Mouse (Mus musculus) lung, embryonic 14.5 days (tissue): ENCODE measurements around the gene Wdr63. TPM values are rescaled to one million over a fixed set of nuclear protein-coding genes. Genes with fewer than 3 reads are reported as not detected.

Experiments
- ATAC-seq: fragments of 200-750 bp; cut with Nextera tagmentation; 2 replicates; pipeline ENCODE4 v1.8.0; 2017; ENCODE audit warnings: mild to moderate bottlenecking, moderate TSS enrichment, moderate library complexity; ENCODE audit not compliant: insufficient read depth
- DNase-seq: peaks from one replicate; pipeline ENCODE4 v3.0.0-alpha.2; 2015
- H3K27ac ChIP-seq: fragments of 300-500 bp; sonication (generic); 2 replicates; pipeline ENCODE4 v1.5.1; 2014; ENCODE audit warnings: low read depth, mild to moderate bottlenecking, moderate library complexity
- H3K27me3 ChIP-seq: fragments of 300-500 bp; sonication (generic); 2 replicates; pipeline ENCODE4 v1.6.1; 2014; ENCODE audit warnings: low read length, control low read depth; ENCODE audit not compliant: insufficient read depth
- H3K36me3 ChIP-seq: fragments of 300-500 bp; sonication (generic); 2 replicates; pipeline ENCODE4 v1.6.1; 2014; ENCODE audit warnings: control low read depth; ENCODE audit not compliant: insufficient read depth
- H3K4me1 ChIP-seq: fragments of 300-500 bp; sonication (generic); 2 replicates; pipeline ENCODE4 v1.6.1; 2014; ENCODE audit warnings: antibody characterized with exemption, control low read depth; ENCODE audit not compliant: insufficient read depth
- H3K4me2 ChIP-seq: fragments of 300-500 bp; sonication (generic); 2 replicates; pipeline ENCODE4 v1.6.1; 2014; ENCODE audit warnings: mild to moderate bottlenecking
- H3K4me3 ChIP-seq: fragments of 300-500 bp; sonication (generic); 2 replicates; pipeline ENCODE4 v1.5.1; 2014; ENCODE audit warnings: low read depth, low read length
- H3K9ac ChIP-seq: fragments of 300-500 bp; sonication (generic); 2 replicates; pipeline ENCODE4 v1.6.1; 2014
- H3K9me3 ChIP-seq: fragments of 300-500 bp; sonication (generic); 2 replicates; pipeline ENCODE4 v1.6.1; 2016; ENCODE audit warnings: low read depth, low read length, control low read depth
- CTCF ChIP-seq: IDR thresholded peaks from 2 replicates; pipeline ENCODE4 v1.5.1; 2016; ENCODE audit warnings: antibody characterized with exemption, low read depth
- WGBS: fragments of 180-500 bp; shearing (Covaris S2); extraction: QIAGEN DNeasy Blood & Tissue Kit; methylation state at CpG from one replicate; pipeline ENCODE4 v1.1.7; 2014; 5-methylcytosine and 5-hydroxymethylcytosine counted together
- polyA plus RNA-seq: library from polyadenylated mRNA; unstranded; fragments of >200 nt; fragmentation: Nextera tagmentation; extraction: Ambion mirVana; gene quantifications from 2 replicates; pipeline ENCODE4 v1.2.1, GENCODE M21; 2014

Gene Wdr63
- polyA plus RNA-seq, 1 experiment from 2014 or later: not detected

DNA sequence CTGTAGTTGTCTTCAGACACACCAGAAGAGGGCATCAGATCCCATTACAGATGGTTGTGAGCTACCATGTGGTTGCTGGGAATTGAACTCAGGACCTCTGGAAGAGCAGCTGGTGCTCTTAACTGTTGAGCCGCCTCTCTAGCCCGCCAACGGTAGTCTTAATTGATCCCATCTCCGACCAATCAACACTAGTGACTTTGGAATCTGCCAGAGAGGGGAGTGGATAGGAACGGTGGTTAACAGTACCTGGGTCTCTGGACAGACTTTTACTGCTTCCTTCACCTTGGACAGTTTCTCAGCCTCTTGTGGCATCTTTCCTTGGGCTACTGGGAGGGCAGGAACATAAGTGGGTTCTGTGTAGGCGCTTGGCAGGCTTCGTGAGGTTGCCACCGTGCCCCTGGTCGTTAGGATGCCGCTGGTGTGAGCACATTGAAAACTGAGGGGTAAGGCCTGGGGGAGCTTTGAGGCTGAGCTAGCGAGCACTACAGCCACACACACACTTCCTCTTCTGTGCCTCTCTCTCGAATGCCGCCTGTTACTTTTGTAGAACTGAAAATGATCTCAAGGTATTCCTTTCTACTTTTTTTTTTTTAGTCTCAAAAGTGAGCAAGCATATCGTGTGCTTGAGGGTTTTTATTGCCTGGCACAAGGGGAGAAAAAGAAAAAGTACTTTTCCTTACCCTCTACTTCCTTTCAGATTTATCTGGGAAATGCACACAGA, 114.3 kb downstream of the Wdr63 start:
- Histone ChIP-seq H3K4me2 (no peak overlapping the region), H3K4me1 (peaks cover 2% of the 10 kb centered on the region; the same call in 1 of the 2 replicates), H3K4me3 (no peak overlapping the region), H3K9me3 (no peaks in the 10 kb centered on the region), H3K9ac (no peak overlapping the region), H3K36me3 (no peaks in the 10 kb centered on the region; the same call in 1 of the 2 replicates), H3K27ac (no peak overlapping the region), H3K27me3 (peaks cover 3% of the 10 kb centered on the region; the same call in 1 of the 2 replicates)
- ATAC-seq (no peak), DNase-seq (no peak)
- TF ChIP-seq CTCF: no peak
- 81% methylated on average over 14 of the region's 14 CpGs for WGBS

DNA sequence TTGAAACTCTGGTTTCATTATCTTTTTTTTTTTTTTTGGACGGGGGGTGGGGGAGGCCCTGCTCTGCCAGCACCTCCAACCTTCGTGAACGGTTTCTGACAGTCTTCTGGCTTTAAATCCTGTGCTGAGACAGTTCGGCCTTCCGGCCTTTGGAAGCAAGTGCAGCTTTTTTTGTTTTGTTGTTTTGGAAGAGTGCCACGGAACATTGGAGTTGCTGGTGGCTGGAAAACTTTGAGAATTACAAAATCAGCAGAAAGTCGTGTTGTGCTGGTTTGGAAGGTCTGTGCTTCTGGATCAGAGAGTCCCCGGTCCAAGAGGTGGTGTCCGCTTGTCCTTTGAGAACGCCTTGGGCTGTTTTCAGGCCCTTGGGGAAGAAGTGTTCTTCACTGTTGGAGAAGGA, 115.1 kb downstream of the Wdr63 start:
- no peak for TF ChIP-seq CTCF
- peaks cover 2% of the 10 kb centered on the region; the same call in 1 of the 2 replicates for H3K4me1 ChIP-seq
- no peaks in the 10 kb centered on the region for H3K9me3 ChIP-seq
- H3K27ac ChIP-seq: no peak overlapping the region
- no peaks in the 10 kb centered on the region for H3K36me3 ChIP-seq
- DNase-seq (peak; percentile 85), ATAC-seq (no peak)
- H3K9ac ChIP-seq: no peak overlapping the region
- peaks cover 8% of the 10 kb centered on the region; the same call in 1 of the 2 replicates for H3K27me3 ChIP-seq
- no peak overlapping the region for H3K4me3 ChIP-seq
- WGBS: 53% methylated on average over 10 of the region's 10 CpGs
- no peak overlapping the region for H3K4me2 ChIP-seq

DNA sequence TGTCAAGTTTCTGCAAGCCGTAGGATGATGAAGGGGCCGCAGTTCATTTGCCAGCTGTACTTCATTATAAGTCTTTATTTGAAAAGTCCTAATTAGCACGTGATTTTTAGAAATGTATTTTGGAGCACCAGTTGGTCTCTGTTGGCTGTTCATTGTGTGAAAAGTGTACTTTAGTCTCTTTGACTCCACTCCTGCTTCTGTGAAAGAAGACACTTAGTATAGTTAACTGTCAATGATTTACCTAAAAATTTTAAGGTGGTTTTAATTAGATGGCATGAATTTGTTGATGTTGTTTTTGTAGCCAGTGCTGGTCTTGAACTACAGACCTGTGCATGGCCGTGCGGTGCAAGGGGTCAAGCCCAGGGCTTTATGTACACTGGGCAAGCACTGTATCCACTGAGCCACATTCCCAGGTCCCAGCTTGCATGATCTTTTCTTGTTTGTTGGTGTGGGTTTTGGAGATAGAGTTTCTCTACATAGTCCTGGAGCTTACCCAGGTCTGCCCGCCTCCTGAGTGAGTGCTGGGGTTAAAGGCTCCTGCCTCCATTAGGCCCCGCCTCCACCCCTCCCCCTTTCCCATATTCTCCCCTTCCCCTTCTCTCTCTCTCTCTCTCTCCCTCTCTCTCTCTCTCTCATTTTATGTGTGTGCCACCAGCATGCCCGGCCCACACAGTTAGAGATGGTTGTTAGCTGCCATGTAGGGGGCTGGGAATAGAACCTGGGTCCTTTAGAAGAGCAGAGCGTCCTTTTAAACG, 115.8 kb downstream of the Wdr63 start:
- Histone ChIP-seq H3K9ac (no peak overlapping the region), H3K4me2 (no peak overlapping the region), H3K36me3 (no peaks in the 10 kb centered on the region), H3K9me3 (no peaks in the 10 kb centered on the region), H3K27ac (no peak overlapping the region), H3K4me1 (peaks cover 2% of the 10 kb centered on the region; the same call in 1 of the 2 replicates), H3K27me3 (peaks cover 8% of the 10 kb centered on the region; the same call in 1 of the 2 replicates), H3K4me3 (no peak overlapping the region)
- 75% methylated on average over 10 of the region's 10 CpGs for WGBS
- no peak for TF ChIP-seq CTCF
- ATAC-seq (no peak), DNase-seq (no peak)

DNA sequence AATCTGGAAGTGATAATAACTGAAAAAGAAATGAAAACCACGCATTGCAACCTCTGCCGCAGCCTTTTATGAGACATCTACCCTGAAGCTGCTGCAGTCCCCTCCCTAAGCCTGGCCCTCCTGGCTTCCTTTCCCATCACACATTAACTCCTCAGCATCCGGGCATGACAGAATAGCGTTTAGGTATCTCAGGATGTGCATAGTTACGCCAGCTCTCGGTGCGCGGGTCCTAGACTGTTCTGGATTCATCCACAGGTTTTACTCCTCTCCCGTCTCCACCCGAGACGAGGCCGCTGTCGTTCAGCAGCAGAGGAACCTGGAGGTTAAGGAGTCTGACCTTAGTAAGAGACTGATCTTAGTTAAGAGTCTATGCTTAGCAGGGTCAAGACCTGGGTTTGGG, 116.8 kb downstream of the Wdr63 start:
- DNase-seq (no peak), ATAC-seq (no peak)
- peaks cover 5% of the 10 kb centered on the region for H3K4me1 ChIP-seq
- no peak overlapping the region for H3K27ac ChIP-seq
- H3K4me2 ChIP-seq: peak overlapping the region; percentile 47
- H3K9me3 ChIP-seq: no peaks in the 10 kb centered on the region
- 73% methylated on average over 13 of the region's 13 CpGs for WGBS
- H3K36me3 ChIP-seq: no peaks in the 10 kb centered on the region
- H3K9ac ChIP-seq: no peak overlapping the region
- H3K27me3 ChIP-seq: peaks cover 8% of the 10 kb centered on the region; the same call in 1 of the 2 replicates
- peak overlapping the region; percentile 9; the same call in 1 of the 2 replicates for H3K4me3 ChIP-seq
- TF ChIP-seq CTCF: no peak

Other genes with a start within 250 kb of the Wdr63 start
- 50.6 and 50.7 TPM in 2 replicates for gene Bcl10, start 185.3 kb downstream of the Wdr63 start, polyA plus RNA-seq
- gene 2410004B18Rik, start 170.1 kb downstream of the Wdr63 start, polyA plus RNA-seq: 50.7 and 52.7 TPM in 2 replicates
- 2.5 and 3.2 TPM in 2 replicates for gene Syde2, start 120.3 kb downstream of the Wdr63 start, polyA plus RNA-seq
- gene Mcoln3, start 9.3 kb upstream of the Wdr63 start, polyA plus RNA-seq: 0.61 and 1.0 TPM in 2 replicates
- gene Mcoln2, start 41.7 kb upstream of the Wdr63 start, polyA plus RNA-seq: 0.32 and 0.33 TPM in 2 replicates
- 1.8 and 1.9 TPM in 2 replicates for gene Lpar3, start 112.8 kb upstream of the Wdr63 start, polyA plus RNA-seq